Mouse (Mus musculus) mature B cell (primary cell): ENCODE data around the gene Wee2.

Experiments used
- in situ Hi-C: fragments of 300-500 bp; cut with MboI; formaldehyde crosslinking; loops from 2 replicates; pipeline ENCODE4 v1.14.3; 2019

The Wee2 gene

DNA sequence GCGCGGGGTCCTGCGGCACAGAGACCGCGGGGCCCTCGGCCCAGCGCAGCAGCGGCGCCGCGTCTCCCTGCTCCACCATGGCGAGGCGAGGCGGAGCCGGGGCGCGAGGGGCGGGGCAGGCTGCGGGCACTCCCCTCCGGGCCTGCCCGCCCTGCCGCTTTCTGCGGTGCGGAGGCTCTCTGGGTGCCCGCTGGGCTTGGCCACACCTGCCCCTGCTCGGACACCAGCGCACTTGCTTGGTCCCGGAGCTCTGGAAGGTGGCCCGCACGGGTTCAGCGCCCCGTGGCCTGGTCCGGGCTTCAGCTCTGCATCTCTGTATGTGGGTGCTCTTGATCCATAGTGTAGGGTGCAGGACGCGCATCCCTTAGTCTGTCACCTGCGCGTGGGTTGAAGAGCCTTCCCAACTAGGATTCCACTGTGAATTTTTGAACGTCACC lies 2.8 kb upstream of the Wee2 start, which contains the start of gene E330009J07Rik:
TSS of gene E330009J07Rik (minus strand) at position 89 of the 437 bp plus-strand sequence.
- in situ Hi-C loops, result no loop called here

- in situ Hi-C loops, result no loop called here
Observed at GRCm38 (mm10) chr6:40439731-40440130, 843 bp downstream of the Wee2 start.

DNA sequence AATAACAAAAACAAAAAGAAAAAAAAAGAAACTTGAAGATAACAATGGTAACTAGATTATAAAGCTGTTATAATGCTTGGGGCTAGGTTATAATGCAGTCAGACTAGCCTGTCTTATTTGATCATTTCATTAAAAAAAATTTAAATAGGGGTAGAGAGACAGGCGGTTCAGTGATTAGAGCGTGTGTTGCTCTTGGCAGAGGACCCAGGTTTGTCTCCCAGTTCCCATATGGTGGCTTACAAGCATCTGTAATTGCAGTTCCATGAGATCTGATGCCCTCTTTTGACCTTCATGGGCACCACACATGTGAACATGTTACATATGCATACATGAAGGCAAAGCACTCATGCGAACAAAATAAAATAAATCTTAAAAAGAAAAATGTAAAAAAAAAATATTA lies 2.4 kb downstream of the Wee2 start:
- in situ Hi-C loops, result no loop called here

GRCm38 (mm10) chr6:40441755-40442154 lies 2.9 kb downstream of the Wee2 start:
- in situ Hi-C loops, result no loop called here

GRCm38 (mm10) chr6:40443281-40443928 lies 4.5 kb downstream of the Wee2 start:
- in situ Hi-C loops, result no loop called here

DNA sequence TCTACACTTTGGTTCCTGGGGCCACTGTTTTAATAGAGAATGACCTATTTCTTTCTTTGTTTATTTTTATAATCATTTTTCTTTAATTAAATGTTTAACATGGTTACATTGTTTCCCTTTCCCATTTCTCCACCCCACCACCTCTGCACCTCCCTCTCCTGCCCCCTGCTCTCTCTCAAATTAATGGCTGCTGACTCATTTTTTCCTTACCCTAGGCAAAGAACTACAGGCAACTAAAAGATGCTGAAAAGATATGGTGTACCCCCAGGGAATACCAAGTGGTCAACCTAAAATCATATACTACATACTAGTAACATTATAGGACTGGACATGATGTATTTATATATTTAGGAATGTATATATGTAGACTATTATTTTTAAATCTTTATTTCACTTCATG lies 9.7 kb downstream of the Wee2 start:
- in situ Hi-C loops, result no loop called here

GRCm38 (mm10) chr6:40454436-40455041 lies 15.7 kb downstream of the Wee2 start:
- in situ Hi-C loops, result no loop called here

DNA sequence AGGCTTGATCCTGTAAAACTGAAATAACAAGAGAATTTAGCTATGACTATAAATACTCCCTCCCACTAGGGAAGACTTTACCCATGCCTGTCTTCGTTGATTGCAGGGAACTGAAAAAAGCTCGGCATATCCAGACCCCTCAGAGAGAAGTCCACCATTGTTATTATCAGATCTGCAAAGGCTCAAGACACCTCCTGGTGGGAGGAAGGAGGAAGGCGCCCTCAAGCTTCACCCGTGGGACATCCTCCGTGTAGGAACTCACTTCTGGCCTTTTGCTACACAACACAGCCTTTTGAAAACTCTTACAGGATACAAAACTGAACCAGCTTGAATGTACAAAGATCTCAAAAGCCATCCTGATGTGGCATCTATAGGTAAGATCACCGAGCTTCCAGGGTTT lies 26.8 kb downstream of the Wee2 start:
- in situ Hi-C loops, result no loop called here

DNA sequence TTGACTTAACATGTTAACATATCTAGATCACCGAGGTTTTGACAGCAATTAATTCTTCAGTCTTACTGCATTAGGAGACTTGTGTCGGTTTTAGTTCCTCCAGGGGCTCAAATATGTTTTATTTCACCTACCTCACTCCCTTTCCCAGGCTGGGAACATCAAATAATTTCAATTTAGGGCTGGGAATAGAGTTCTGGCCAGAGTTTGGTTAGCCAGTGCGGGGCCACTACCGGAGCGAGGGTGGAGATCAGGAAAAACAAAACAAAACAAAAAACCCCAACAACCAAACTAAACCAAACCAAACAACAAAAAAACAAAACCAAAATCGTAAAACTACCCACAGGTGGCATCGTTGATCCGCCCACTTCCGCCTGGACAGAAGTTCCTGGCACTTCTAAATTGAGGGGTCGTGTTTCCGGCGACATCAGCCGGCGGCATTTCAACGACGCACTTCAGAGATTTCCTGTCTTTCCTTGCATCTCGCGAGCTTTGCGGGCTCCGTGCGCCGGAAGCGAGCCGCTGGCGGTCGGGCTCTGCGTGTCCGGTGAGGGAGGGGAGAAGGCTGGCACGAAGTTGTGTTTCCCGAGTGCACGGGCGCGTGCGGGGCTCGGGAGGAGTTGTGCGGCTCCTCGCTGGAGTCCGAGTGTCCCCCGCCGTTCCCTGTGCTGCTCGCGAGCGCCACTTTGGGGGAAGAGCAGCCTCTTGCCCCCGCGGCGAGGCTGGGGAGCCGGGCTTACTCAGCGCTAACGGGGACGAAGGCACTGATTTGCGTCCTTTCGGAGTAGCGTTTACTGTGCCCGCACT lies 32.2 kb downstream of the Wee2 start, which contains the start of gene Ssbp1:
TSS of gene Ssbp1 (plus strand) at position 437 of the 804 bp plus-strand sequence.
- in situ Hi-C loops, result no loop called here

DNA sequence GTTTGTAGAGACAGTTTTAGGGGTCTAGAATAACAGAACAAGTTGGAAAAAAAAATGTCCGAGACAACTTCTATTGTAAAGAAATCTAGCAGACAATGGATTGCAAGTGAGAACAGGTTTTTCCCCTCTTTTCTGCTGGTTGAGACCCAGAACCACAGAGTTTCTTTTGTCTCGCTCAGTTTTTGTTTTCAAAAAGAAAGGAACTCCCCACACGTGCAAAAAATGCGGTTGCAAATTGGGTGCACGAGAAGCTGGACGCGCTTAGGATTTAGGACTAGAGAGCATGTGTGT lies 32.8 kb downstream of the Wee2 start:
- in situ Hi-C loops, result no loop called here

DNA sequence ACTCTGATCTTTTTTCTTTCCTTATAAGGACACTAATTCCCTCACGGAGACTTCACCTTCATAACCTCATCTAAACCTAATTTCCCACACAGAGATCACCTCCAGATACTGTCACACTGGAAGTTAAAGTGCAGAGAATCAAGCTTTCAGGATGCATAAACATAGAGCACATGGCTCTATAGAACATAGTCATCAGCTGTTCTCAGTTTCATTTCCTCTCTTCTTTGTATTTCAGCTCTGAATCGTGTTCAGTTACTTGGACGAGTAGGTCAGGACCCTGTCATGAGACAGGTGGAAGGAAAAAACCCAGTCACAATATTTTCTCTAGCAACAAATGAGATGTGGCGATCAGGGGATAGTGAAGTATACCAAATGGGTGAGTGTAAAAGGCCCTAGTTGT lies 37.2 kb downstream of the Wee2 start:
- in situ Hi-C loops, result loop anchor here (25.0 kb wide), 1 partner anchor 211 kb away; no protein-coding TSS in a partner anchor

- in situ Hi-C loops, result loop anchor here (25.0 kb wide), 1 partner anchor 208 kb away; no protein-coding TSS in a partner anchor
Observed at GRCm38 (mm10) chr6:40479705-40480104, 40.8 kb downstream of the Wee2 start.

DNA sequence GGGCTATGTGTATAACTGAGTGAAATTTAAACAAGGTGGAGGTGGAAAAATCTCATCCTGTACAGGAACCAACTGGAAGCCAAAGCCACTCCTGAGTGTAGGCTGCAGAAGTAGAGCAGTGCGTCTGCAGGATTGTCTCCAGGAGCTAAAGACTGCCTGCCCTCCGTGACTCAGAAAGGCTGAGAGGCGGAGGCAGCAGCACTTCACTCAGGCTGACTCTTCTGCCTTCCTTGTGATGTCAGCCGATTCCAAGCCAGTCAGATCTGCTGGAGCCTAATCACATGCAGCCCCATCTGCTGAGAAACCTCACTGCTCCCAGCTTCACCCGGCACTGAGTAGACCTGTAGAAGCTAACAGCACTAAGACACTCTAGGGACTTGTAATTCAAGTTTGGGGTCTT lies 43.4 kb downstream of the Wee2 start:
- in situ Hi-C loops, result loop anchor here (25.0 kb wide), 1 partner anchor 205 kb away; no protein-coding TSS in a partner anchor

GRCm38 (mm10) chr6:40490933-40491332 lies 52.0 kb downstream of the Wee2 start, which contains the start of gene Tas2r137:
Gene Tas2r137 (plus strand): TSS chr6:40491233.
- in situ Hi-C loops, result loop anchor here (25.0 kb wide), 1 partner anchor 196 kb away; no protein-coding TSS in a partner anchor

GRCm38 (mm10) chr6:40493229-40493628 lies 54.3 kb downstream of the Wee2 start, which contains the start of gene Tas2r108:
Gene Tas2r108 (plus strand): TSS chr6:40493529.
- in situ Hi-C loops, result loop anchor here (25.0 kb wide), 1 partner anchor 194 kb away; no protein-coding TSS in a partner anchor
